8 mouse cellular contexts compared by ENCODE assay signal in the genomic region with DNA sequence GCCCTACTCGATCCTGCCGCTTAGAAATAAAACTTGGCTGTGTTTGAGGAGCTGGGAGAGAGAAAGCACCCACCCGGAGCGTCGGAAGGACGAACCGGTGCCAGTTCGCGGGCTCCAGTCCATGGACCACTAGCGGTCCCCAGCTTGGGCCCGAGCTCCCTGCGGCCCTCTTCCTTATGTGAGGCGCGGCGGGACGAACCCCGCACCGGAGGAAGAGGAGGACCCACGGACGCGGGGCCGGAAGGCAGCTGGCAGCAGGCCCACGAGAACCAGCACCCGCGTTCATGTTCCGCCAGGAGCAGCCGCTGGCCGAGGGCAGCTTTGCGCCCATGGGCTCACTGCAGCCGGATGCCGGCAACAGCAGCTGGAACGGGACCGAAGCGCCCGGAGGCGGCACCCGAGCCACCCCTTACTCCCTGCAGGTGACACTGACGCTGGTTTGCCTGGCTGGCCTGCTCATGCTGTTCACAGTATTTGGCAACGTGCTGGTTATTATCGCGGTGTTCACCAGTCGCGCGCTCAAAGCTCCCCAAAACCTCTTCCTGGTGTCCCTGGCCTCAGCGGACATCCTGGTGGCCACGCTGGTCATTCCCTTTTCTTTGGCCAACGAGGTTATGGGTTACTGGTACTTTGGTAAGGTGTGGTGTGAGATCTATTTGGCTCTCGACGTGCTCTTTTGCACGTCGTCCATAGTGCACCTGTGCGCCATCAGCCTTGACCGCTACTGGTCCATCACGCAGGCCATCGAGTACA. TPM values are rescaled to one million over a fixed set of nuclear protein-coding genes. Genes with fewer than 3 reads are reported as not detected.
DNase-seq lines count a peak whose midpoint lies in the region; ATAC-seq lines count a peak whose summit lies in the region.

No protein-coding gene starts in this region.

- no peaks in the 10 kb centered on the region for H3K36me3 ChIP-seq in heart, embryonic 12.5 days

- peaks cover 58% of the 10 kb centered on the region for H3K27me3 ChIP-seq in heart, embryonic 12.5 days (replicated peaks)

- ATAC-seq in heart, embryonic 12.5 days (ENCODE audit: insufficient number of reproducible peaks, low FRiP score): no peak

- intact Hi-C loops in left cerebral cortex, postnatal 4 days (cut with DNase I): loop anchor here (2.0 to 10.0 kb wide), 3 partner anchors 491 to 1159 kb away; no protein-coding TSS in a partner anchor

- H3K4me2 ChIP-seq in heart, embryonic 12.5 days: peak overlapping the region; percentile 96

- peak overlapping the region; percentile 58 for H3K4me3 ChIP-seq in heart, embryonic 12.5 days

- peak; percentile 26 for DNase-seq in adrenal gland, postnatal 10 days
- DNase-seq in adrenal gland, postnatal 4 days (ENCODE audit: low spot score in 2 of 2): no peak
- peak; percentile 14 for DNase-seq in right cerebral cortex, adult 18-20 months
- no peak for DNase-seq in right cerebral cortex, postnatal 36 days (ENCODE audit: low spot score in 2 of 2)
- peak; percentile 29 for DNase-seq in left cerebral cortex, postnatal 4 days
- peak; percentile 49 for DNase-seq in neural tube, embryonic 10.5 days (ENCODE audit: extremely low spot score, low spot score)
- DNase-seq in spleen, adult 12 weeks (ENCODE audit: low spot score): no peak

- H3K9me3 ChIP-seq in heart, embryonic 12.5 days (replicated peaks): no peaks in the 10 kb centered on the region

- 3% methylated on average over 55 of the region's 55 CpGs for whole genome bisulfite sequencing in heart, embryonic 12.5 days

- peaks cover 35% of the 10 kb centered on the region for H3K4me1 ChIP-seq in heart, embryonic 12.5 days (replicated peaks)

- H3K27ac ChIP-seq in heart, embryonic 12.5 days (ENCODE audit: poor library complexity, severe bottlenecking): no peak overlapping the region

- H3K9ac ChIP-seq in heart, embryonic 12.5 days: no peak overlapping the region

RNA-seq across cellular contexts. Expression of a gene that starts 2.2 kb away (rescaled TPM):
- total RNA-seq in adrenal gland, postnatal 10 days (2021): 1 to 10 TPM; 2.2 to 2.3 TPM
- total RNA-seq in adrenal gland, postnatal 4 days (2021): 1 to 10 TPM; 1.3 to 4.5 TPM
- polyA plus RNA-seq in heart, embryonic 12.5 days (2016; fragmentation: Nextera tagmentation; extraction: Ambion mirVana): 0.04 and 0.09 TPM in 2 replicates
- total RNA-seq in left cerebral cortex, postnatal 4 days (2021): 10 to 100 TPM; 19.7 to 21.6 TPM

Comparison
In these comparisons a context has a peak if more than half of its experiments do, and no peak if none do; other contexts are left out.
1. DNase-seq: peak in adrenal gland, postnatal 10 days (single experiment), right cerebral cortex, adult 18-20 months (single experiment), left cerebral cortex, postnatal 4 days (single experiment) and neural tube, embryonic 10.5 days (single experiment); none in adrenal gland, postnatal 4 days (0 of 2), right cerebral cortex, postnatal 36 days (0 of 2) and spleen, adult 12 weeks (single experiment).